Mouse (Mus musculus) layer of hippocampus, adult 9-10 months (tissue): ENCODE data around the gene Atp1b4.
"Not testable (repeated sequence)": the region's sequence is repeated elsewhere in the genome, so short reads cannot be mapped to it uniquely, and the experiment has no call there.

Experiments used
- DNase-seq: peaks from one replicate; pipeline ENCODE4 v3.0.0; 2022; ENCODE audit warnings: low spot score

The Atp1b4 gene

DNA sequence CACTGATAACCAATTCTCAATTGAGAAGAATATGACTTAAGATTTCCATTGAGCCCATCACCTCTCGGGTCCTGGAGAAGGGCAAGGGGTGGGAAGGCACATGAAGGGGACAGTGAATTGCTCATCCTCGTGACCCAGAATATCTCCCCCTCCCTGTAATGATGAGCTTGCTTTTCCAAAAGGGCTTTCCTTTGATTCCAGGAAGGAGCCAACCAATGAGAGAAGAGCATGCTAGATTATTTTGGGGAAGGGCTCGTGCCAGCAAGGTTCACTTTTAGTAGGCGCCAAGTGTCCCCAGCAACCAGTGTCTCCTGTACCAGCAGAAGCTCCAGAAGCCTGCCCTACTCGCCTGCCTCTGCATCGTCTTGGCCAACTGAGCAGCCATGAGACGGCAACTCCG, at the start of gene Atp1b4:
Atp1b4 (plus strand) TSS at position 301 of the 400 bp plus-strand sequence.
- no peak for DNase-seq

GRCm38 (mm10) chrX:38308597-38308996, 7.4 kb upstream of the Atp1b4 start:
- DNase-seq, result no peak

DNA sequence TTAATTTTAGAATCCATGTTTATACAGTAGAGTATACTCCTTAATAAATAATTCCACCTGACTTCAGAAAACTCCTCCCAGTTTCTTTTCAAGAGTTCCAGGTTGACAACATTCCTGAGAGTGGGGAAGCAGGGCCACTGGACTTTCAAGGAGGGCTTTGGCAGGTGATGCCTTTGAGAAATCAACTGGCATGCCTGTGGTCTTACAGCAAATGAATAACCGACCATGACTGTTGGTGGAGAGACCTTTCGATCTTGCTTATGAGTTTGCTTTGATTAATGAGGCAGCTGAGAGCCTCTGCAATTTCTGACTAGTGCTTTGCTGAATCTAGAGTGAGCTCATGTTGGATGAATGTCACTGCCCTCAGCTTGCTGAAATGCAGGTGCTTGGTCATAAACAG, 4.9 kb upstream of the Atp1b4 start:
- DNase-seq, result no peak

DNA sequence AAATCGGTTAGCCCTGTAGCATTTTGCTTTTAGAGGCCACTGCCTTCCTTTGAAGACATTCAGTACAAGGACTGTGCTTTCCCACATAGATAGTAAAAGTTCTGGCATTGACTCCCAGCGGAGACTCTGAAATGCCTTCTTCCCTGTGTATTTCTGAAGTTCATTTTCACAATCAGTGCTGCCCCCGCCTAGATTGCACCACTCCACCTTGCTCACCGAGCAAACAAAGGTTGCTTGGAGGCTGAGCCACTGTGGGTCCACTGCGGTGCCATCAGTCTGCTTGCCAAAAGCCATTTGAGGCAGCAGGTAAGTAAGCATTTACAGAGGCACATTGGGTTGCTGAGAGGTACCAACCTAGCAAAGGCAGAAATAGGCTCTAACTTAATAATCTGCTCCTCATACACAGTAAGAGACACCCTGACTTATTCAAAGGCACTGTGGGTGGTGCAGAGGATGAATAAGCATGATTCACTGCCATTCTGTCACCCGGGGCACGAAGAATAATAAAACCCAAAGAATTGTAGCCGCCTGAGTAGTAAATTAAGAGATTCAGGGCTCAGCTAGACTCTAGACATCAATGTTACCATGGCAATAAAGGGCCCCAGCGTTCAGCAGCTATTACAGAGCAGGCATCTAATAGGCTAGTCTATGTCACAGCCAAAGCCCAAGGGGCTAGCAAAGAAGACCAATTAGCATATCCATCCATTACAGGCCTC, 2.9 kb upstream of the Atp1b4 start:
- DNase-seq, result no peak

GRCm38 (mm10) chrX:38313626-38314210, 2.3 kb upstream of the Atp1b4 start:
- no peak for DNase-seq

DNA sequence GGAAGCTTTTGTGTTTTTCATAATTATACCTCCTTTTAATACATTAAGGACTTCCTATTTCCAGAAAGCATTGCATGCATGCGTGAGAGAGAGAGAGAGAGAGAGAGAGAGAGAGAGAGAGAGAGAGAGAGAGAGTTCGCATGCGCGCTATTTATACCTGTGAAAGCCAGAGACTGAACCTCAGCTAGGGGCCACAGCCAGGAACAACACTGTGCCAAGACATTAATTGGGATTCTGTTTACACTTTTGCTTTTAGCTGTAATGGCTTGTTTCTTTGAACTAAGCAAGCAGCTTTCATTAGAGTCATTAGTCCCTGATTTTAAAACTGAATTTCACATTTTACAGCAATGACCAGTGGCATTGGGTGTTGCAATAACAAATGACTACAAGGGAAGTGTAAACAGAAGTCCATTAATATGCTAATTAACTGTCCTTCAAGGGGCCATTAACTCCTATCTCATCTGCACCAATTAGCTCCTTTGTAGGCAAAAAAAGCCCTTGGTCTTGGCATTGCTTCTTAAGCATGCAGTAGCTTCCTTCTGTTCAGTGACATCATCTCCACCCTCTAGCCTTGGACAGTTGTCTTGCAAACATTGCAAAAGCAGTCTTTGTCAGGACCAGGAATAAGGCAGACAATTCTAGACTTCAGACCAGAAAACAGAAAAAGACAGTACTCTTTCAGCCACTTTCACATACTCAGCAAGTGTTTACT, 14.9 kb downstream of the Atp1b4 start:
- DNase-seq, result no peak

- DNase-seq, result no peak
These were observed 18.6 kb downstream of the Atp1b4 start for GRCm38 (mm10) chrX:38334329-38335279.

- DNase-seq, result no peak
These were observed 46.0 kb downstream of the Atp1b4 start for GRCm38 (mm10) chrX:38362016-38362415.

GRCm38 (mm10) chrX:38364621-38365020, 48.6 kb downstream of the Atp1b4 start:
- peak; percentile 10 for DNase-seq

- DNase-seq, result not testable (repeated sequence)
These were observed 57.2 kb downstream of the Atp1b4 start for GRCm38 (mm10) chrX:38373169-38373568.
